Mouse (Mus musculus): ENCODE measurements around the gene Ankrd11. TPM values are rescaled to one million over a fixed set of nuclear protein-coding genes. Genes with fewer than 3 reads are reported as not detected.

The Ankrd11 gene
- polyA plus RNA-seq, 1 experiment: 56.4 TPM

GRCm38 (mm10) chr8:122945775-122946174 is 96.3 kb downstream of the Ankrd11 start:
- H3K79me2 ChIP-seq (ENCODE audit: control insufficient read depth, insufficient read depth): peaks cover 100% of the 10 kb centered on the region
- H3K36me3 ChIP-seq (ENCODE audit: control insufficient read depth, insufficient read depth): no peaks in the 10 kb centered on the region
- no peaks in the 10 kb centered on the region for H3K27me3 ChIP-seq (ENCODE audit: control insufficient read depth, insufficient read depth, insufficient read length)
- no peak for TF ChIP-seq POLR2A (IDR thresholded peaks at IDR 0.05; ENCODE audit: insufficient read length, low read depth)
- no peak for TF ChIP-seq MYOD1 (IDR thresholded peaks at IDR 0.05; ENCODE audit: control insufficient read depth in 1 of 3, insufficient read length in 2 of 3, low read depth in 2 of 3)
- no peak for TF ChIP-seq E2F4 (IDR thresholded peaks at IDR 0.05; ENCODE audit: insufficient read depth)
- TF ChIP-seq USF1 (IDR thresholded peaks at IDR 0.05; ENCODE audit: low read depth): no peak
- H3K4me2 ChIP-seq (ENCODE audit: low read depth): no peak overlapping the region
- H3ac ChIP-seq (ENCODE audit: control insufficient read depth, insufficient read length): no peak overlapping the region
- H3K4me3 ChIP-seq: no peak overlapping the region

- Histone ChIP-seq H3ac (ENCODE audit: control insufficient read depth, insufficient read length) (no peak overlapping the region), H3K79me2 (ENCODE audit: control insufficient read depth, insufficient read depth) (peaks cover 100% of the 10 kb centered on the region), H3K36me3 (ENCODE audit: control insufficient read depth, insufficient read depth) (no peaks in the 10 kb centered on the region), H3K4me3 (no peak overlapping the region), H3K4me2 (ENCODE audit: low read depth) (no peak overlapping the region), H3K27me3 (ENCODE audit: control insufficient read depth, insufficient read depth, insufficient read length) (no peaks in the 10 kb centered on the region)
- TF ChIP-seq USF1 (IDR thresholded peaks at IDR 0.05; ENCODE audit: low read depth): no peak
- no peak for TF ChIP-seq SRF (IDR thresholded peaks at IDR 0.05; ENCODE audit: control insufficient read depth, insufficient read length, low read depth)
- no peak for TF ChIP-seq MYOD1 (IDR thresholded peaks at IDR 0.05; ENCODE audit: control insufficient read depth in 1 of 3, insufficient read length in 2 of 3, low read depth in 2 of 3)
- TF ChIP-seq CEBPB (IDR thresholded peaks at IDR 0.05; ENCODE audit: insufficient read depth, poor library complexity, severe bottlenecking): no peak
- TF ChIP-seq MYOG (IDR thresholded peaks at IDR 0.05; ENCODE audit: control insufficient read depth in 1 of 3, insufficient read depth in 1 of 3, insufficient read length in 2 of 3, low read depth in 2 of 3): no peak
- TF ChIP-seq TCF12 (IDR thresholded peaks at IDR 0.05; ENCODE audit: insufficient read depth, poor library complexity, severe bottlenecking): no peak
- TF ChIP-seq POLR2AphosphoS2 (IDR thresholded peaks at IDR 0.05; ENCODE audit: insufficient read length, low read depth): no peak
- no peak for TF ChIP-seq E2F4 (IDR thresholded peaks at IDR 0.05; ENCODE audit: insufficient read depth)
- TF ChIP-seq TCF3 (IDR thresholded peaks at IDR 0.05; ENCODE audit: insufficient read length, low read depth): no peak
- no peak for TF ChIP-seq POLR2A (IDR thresholded peaks at IDR 0.05; ENCODE audit: insufficient read length, low read depth)
- TF ChIP-seq MAX (IDR thresholded peaks at IDR 0.05; ENCODE audit: low read depth): no peak
- TF ChIP-seq REST (IDR thresholded peaks at IDR 0.05; ENCODE audit: insufficient read depth, insufficient read length): no peak
These were observed 99.0 kb downstream of the Ankrd11 start for GRCm38 (mm10) chr8:122942803-122943713.

GRCm38 (mm10) chr8:122938591-122938990 is 103.5 kb downstream of the Ankrd11 start:
- TF ChIP-seq POLR2AphosphoS2 (IDR thresholded peaks at IDR 0.05; ENCODE audit: insufficient read length, low read depth) (no peak), POLR2A (IDR thresholded peaks at IDR 0.05; ENCODE audit: insufficient read length, low read depth) (no peak), TCF12 (IDR thresholded peaks at IDR 0.05; ENCODE audit: insufficient read depth, poor library complexity, severe bottlenecking) (no peak), MYOD1 (IDR thresholded peaks at IDR 0.05; ENCODE audit: control insufficient read depth in 1 of 3, insufficient read length in 2 of 3, low read depth in 2 of 3) (no peak), TCF3 (IDR thresholded peaks at IDR 0.05; ENCODE audit: insufficient read length, low read depth) (no peak), CEBPB (IDR thresholded peaks at IDR 0.05; ENCODE audit: insufficient read depth, poor library complexity, severe bottlenecking) (no peak), SRF (IDR thresholded peaks at IDR 0.05; ENCODE audit: control insufficient read depth, insufficient read length, low read depth) (no peak), E2F4 (IDR thresholded peaks at IDR 0.05; ENCODE audit: insufficient read depth) (no peak), MYOG (IDR thresholded peaks at IDR 0.05; ENCODE audit: control insufficient read depth in 1 of 3, insufficient read depth in 1 of 3, insufficient read length in 2 of 3, low read depth in 2 of 3) (no peak), MAX (IDR thresholded peaks at IDR 0.05; ENCODE audit: low read depth) (no peak), USF1 (IDR thresholded peaks at IDR 0.05; ENCODE audit: low read depth) (no peak)
- Histone ChIP-seq H3K79me2 (ENCODE audit: control insufficient read depth, insufficient read depth) (peaks cover 100% of the 10 kb centered on the region), H3K4me2 (ENCODE audit: low read depth) (no peak overlapping the region), H3K36me3 (ENCODE audit: control insufficient read depth, insufficient read depth) (no peaks in the 10 kb centered on the region), H3ac (ENCODE audit: control insufficient read depth, insufficient read length) (no peak overlapping the region), H3K4me3 (no peak overlapping the region), H3K27me3 (ENCODE audit: control insufficient read depth, insufficient read depth, insufficient read length) (no peaks in the 10 kb centered on the region)

- TF ChIP-seq MYOD1 (IDR thresholded peaks at IDR 0.05; ENCODE audit: control insufficient read depth in 1 of 3, insufficient read length in 2 of 3, low read depth in 2 of 3) (no peak), USF1 (IDR thresholded peaks at IDR 0.05; ENCODE audit: low read depth) (no peak), TCF12 (IDR thresholded peaks at IDR 0.05; ENCODE audit: insufficient read depth, poor library complexity, severe bottlenecking) (no peak), REST (IDR thresholded peaks at IDR 0.05; ENCODE audit: insufficient read depth, insufficient read length) (no peak), E2F4 (IDR thresholded peaks at IDR 0.05; ENCODE audit: insufficient read depth) (no peak), TCF3 (IDR thresholded peaks at IDR 0.05; ENCODE audit: insufficient read length, low read depth) (no peak), MYOG (IDR thresholded peaks at IDR 0.05; ENCODE audit: control insufficient read depth in 1 of 3, insufficient read depth in 1 of 3, insufficient read length in 2 of 3, low read depth in 2 of 3) (no peak), POLR2A (IDR thresholded peaks at IDR 0.05; ENCODE audit: insufficient read length, low read depth) (no peak), CEBPB (IDR thresholded peaks at IDR 0.05; ENCODE audit: insufficient read depth, poor library complexity, severe bottlenecking) (no peak)
- peaks cover 100% of the 10 kb centered on the region for H3K79me2 ChIP-seq (ENCODE audit: control insufficient read depth, insufficient read depth)
These were observed 103.9 kb downstream of the Ankrd11 start for GRCm38 (mm10) chr8:122938170-122938569.

More at GRCm38 (mm10) chr8:122938170-122938569, 103.9 kb downstream of the Ankrd11 start:
- no peak overlapping the region for H3ac ChIP-seq (ENCODE audit: control insufficient read depth, insufficient read length)
- no peaks in the 10 kb centered on the region for H3K27me3 ChIP-seq (ENCODE audit: control insufficient read depth, insufficient read depth, insufficient read length)
- no peak overlapping the region for H3K4me2 ChIP-seq (ENCODE audit: low read depth)
- no peaks in the 10 kb centered on the region for H3K36me3 ChIP-seq (ENCODE audit: control insufficient read depth, insufficient read depth)
- H3K4me3 ChIP-seq: no peak overlapping the region

Measured in myocyte (in vitro differentiated cells).